Mouse (Mus musculus) T-helper 17 cell (primary cell): ENCODE measurements around the gene Zfp275.

ENCODE experiments used
- in situ Hi-C, 2 experiments: fragments of 300-600 bp; cut with MboI, MseI; formaldehyde crosslinking; loops; 1 replicate in 1 of 2; 2 replicates in 1 of 2; pipeline ENCODE4 v1.15.1; 2025; ENCODE audit warnings: high pct_unique_total_duplicates in 2 of 2

The Zfp275 gene

DNA sequence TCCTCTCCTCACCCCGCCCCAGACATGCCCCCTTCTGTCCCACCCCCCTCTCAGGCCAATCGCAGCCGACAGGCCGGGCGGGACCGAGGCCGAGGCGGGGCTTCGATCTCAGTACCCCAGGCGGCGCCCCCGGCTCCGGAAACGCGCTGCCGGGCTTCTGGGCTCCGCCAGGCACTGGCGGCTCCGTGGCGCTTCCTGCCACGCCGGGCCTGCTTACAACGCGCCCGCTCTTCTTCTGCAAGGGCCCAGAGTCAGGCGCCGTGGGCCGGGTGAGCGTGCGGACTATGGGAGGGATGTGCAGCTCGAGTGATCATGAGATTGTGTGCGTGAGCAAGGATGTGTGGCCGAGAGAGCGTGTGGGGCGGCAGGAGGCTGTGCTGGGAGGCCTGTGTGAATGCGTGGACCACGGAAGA, at the start of gene Zfp275:
Gene Zfp275, plus strand, starts transcription at position 139 of the 413 bp plus-strand sequence.
- in situ Hi-C loops, result no loop called here

DNA sequence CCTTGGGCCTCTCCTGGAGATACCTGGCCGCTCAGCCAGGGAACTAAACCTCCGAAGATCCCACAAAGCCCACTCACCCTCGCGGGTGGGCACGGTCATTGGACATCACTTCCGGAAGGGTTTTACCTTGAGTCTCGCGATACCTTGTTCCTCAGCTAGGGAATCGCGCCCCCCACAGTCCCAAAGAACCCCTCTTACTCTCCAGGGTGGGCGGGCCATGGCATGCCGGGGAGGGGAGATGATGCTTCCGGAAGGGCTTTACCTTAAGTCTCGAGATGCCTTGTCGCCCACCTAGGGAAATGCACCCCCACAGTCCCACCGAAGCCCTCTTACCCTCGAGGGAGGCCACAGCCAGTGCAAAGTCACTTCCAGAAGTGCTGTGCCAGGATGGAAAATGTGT, 49.5 kb upstream of the Zfp275 start, which contains the start of the genes Xlr5a and Xlr5c:
Gene Xlr5a, minus strand, starts transcription at position 101 of the 400 bp plus-strand sequence.
Gene Xlr5c, minus strand, starts transcription at position 101 of the 400 bp plus-strand sequence.
- in situ Hi-C loops, result loop anchor here (5.0 to 25.0 kb wide), 3 partner anchors 146 to 1552 kb away; partner anchors contain the start of genes DXBay18 (in 1 of the 2), Gm5936 (in 1 of the 2) and Xlr5b (in 1 of the 2)

DNA sequence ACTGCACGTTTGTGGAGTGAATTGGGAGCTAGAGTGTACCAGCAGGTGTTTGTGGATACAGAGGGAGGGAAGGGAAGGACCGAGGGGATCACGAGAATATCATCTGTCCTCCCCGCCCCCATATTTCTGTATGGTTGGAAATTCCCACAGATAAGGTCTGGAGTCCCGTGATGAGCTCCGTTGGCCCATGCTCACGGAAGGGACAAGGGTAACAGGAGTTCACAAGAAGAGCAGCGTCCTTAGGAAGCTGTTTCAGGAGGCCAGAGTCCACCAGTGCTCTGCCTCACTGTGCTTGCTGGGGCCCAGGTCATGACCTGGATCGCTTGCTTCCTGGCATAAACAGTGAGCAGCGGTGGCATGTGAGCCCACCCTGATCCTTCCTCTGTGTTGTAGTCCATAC, 46.7 kb upstream of the Zfp275 start:
- in situ Hi-C loops, result loop anchor here (5.0 to 25.0 kb wide), 3 partner anchors 168 to 1549 kb away; partner anchors contain the start of gene Gm5936 (in 1 of the 2)

DNA sequence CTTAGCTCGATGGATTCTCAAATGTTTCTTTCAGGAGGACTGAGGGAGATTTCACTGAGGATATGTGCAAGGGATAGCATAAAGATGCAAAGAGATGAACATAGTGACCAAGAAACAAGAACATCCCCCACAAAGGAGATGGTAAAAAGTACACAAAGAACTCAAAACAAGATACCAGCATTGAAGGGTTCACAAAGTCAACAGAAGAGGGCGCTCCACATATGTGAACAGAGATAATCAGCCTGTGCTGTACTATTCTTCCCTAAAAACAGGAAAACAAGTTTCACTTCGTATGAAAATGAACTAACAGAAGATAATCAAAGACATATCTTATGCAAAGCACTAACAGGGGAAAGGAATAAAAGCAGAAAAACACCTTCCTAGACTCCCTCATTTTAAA, 29.9 kb upstream of the Zfp275 start:
- in situ Hi-C loops, result no loop called here

DNA sequence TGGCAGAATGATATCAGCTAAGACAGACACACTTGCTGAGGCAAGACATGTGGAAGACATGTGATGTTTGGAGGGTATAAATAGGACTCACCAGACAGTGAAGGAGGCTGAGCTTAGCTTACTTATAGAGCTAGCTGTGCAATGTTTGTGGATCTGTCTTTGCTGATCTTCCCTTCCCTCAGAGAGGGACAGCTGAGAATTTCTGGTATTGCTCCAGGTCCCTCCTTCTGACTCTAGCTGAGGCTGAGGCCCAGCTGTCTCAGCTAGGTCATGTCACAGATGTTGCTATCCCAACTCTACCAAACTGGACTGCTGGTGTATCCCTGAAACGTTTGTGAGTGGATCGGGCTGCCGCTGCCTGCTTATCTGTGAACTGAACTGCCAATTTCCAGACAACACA, 21.4 kb upstream of the Zfp275 start:
- in situ Hi-C loops, result no loop called here

DNA sequence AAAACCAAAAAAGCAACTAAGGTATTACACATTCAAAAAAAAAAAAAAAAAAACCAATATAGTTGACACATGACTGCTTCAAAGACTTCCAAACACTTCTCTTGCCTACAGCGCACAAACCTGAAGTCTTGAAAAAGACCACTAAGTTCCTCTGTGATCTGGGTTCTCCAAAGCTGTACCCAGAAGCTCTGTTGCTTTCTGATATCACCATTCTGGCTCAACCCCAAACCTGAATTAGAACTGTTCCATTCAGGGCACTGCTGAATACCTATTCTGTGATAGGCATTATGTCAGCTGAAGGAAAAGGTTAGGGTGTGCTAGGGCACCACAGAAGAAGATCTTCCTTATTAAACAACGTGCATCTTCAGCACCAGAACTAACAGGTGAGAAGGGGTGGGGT, 15.2 kb upstream of the Zfp275 start:
- in situ Hi-C loops, result no loop called here

DNA sequence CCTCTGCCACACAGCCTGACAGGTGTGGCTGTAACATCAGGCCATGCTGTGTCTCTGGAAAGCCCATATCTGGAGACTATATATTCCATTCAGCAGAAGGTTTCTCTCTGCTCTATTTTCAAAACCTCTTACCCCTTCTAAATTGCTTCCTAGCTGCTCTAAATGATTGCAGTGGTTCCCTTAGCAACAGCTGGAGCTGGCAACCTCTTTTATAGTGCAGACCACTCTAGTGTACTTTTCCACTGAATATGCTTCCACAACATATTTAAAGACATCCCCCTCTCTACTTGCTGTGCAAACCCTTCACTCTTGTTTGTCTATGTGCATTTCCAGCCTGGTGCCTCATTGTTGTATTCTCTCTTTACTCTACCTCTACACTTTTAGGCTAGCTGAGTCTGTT, 8.9 kb upstream of the Zfp275 start:
- in situ Hi-C loops, result no loop called here

DNA sequence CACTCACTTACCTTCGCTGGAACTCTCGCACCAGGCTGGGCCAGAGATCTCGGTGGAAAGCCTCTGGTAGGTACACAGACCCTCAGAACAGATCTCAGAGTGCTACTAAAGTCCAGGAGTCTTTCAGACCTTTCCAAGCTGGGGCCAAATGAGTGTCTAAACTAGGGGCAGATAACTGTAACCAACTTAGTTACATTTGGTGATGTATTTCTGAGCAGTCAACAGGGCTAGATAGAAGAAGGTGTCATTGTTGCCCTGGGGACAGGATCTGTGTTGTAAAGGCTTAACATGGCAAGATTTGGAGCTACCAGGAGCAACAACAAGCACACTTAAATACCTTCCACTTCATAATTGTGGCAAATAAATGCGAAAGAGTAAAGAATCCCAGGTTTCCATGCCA, 5.7 kb upstream of the Zfp275 start, which contains the start of gene Gm45015:
Gene Gm45015, minus strand, starts transcription at position 101 of the 400 bp plus-strand sequence.
- in situ Hi-C loops, result no loop called here

DNA sequence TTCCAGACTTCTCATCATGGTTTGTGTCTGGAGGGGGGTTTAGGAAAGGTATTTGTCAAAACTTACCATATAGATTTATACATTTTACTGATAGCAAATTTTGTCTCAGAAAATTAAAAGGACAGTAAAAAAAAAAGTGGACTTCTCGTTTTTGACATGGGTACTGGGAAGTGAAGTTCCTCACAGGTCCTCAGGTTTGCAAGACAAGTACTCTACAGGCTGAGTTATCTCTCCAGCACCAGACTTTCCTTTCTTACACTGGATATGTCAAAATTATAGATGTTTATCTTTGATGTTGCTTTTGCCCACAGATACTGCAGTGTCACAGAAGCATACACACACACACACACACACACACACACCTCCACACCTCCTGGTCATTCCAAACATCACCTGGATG, 948 bp upstream of the Zfp275 start:
- in situ Hi-C loops, result no loop called here

DNA sequence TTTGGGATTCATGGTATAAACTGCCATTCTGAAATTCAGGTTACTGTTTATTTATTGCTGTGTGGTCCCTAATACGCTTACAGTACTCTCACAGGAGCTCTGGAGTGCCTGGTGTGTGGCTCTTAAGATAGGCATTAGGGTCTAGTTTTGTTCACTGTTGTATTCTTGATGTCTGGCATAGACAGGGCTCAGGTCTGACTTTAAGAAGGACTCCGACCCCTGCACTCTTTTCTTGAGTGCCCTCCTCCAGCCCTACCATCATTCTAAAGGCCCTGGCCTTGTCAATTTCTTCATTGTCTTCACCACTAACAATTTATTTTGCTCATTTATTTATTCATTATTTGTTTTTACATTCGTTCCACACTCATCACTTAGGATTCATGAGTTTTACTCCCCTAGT, 353 bp upstream of the Zfp275 start:
- in situ Hi-C loops, result no loop called here

DNA sequence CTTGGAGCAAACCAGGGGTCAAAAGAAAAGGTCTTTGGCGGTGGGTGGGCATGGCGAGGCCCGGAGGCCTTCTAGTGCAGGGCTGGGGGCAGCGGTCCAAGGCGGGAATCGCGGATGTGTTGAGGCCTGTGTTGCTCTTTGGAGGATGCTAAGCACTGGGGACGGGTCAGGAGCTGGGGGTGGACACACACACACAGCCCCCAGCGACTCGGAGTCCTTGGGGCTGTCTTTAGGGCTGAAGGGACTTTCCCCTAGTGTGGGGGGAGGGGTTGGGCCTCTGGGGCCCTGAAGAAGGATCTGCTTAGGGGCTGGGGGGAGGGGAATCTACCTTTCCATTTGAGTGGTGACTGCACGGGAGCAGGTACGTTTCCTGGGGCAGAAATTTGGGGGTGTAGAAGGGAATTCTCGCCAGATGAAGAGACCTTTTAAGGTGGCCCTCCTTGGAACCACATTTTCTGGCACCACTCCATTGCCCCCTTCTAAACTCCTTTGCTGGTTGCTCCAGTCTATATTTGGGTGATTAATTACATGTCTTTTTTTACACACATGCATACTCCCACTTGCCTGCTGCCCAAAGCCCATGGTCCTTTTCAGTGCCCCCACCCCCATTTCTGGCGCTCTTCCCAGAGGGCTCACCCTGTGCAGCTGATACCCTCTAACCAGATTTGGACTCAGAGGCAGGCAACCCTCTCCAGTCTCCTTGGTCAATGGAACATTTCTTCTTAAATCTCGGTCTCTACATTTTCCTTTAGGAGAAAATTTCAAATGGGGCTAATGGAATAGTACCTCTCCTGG, 717 bp downstream of the Zfp275 start:
- in situ Hi-C loops, result no loop called here

DNA sequence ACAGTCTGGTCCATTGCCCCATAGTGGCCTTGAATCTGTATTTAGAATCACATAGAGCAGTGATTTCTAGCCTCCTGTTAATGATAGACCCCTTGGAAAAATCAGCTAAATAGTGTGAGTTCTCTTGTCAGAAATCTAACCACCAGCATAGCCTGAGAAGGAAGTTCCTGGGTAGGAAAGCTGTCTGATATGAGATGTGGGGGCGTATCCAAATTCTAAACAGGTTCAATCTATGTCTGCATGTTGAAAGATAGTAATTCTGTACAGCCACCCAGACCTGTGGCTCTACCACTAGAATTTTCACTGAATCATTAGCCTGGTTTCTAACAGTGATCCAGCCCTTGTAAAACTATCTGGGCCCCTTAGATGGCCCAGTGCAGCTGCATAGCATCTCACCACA, 1.4 kb downstream of the Zfp275 start:
- in situ Hi-C loops, result no loop called here

DNA sequence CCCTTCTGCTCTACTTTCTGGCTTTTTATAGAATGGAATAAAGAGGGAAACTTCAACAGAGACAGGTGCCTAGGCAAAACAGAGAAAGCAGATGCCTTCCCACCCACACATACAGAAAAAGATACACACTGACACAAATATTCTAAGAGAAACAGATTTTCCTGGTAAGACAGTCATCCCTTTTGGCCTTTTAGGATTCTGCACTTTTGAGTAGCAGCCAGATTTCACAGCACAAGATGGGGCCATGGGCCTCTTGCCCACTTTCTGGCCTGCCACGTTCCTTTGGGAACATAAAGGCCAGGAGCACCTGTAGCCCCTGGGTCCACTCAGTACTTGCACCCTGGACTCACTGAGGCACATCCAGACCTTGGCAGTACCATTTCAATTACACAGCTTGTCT, 1.9 kb downstream of the Zfp275 start:
- in situ Hi-C loops, result no loop called here

DNA sequence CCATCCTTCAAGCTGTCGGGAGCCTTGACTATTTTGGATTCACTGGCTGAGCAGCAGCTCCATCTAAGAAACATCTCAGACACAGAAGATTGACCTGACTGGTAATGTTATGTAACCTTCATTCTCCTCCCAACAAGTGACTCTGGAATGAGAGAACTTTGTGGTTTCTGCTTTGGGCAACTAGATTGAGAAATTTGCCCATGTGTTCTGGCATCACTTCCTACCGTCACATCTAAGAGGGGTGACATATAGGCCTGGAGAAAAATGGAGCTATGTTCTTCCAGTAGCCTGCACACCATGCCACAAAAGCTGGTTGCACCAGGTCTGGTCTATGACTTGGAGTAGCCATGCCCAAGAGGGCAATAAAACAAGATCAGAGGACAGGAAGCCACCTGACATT, 13.7 kb downstream of the Zfp275 start:
- in situ Hi-C loops, result no loop called here

DNA sequence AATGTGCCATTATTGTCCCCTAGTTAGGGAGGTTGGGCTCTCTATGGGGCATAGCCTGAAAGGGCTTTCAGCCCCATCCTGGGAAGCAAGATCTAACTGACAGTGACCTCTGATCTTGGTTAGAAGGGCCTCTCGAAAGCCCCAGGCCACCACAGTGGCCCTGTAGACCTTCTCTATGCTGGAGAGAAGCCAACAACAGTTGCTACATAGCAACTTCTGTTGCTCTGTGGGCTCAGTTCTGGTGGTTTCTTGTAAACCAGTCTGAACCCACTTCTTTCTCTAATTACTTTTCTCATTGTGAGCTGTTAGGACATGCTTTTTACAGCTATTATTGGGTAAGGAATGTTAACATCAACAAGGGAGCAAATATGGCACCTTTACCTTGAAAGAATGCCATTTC, 14.3 kb downstream of the Zfp275 start:
- in situ Hi-C loops, result no loop called here

DNA sequence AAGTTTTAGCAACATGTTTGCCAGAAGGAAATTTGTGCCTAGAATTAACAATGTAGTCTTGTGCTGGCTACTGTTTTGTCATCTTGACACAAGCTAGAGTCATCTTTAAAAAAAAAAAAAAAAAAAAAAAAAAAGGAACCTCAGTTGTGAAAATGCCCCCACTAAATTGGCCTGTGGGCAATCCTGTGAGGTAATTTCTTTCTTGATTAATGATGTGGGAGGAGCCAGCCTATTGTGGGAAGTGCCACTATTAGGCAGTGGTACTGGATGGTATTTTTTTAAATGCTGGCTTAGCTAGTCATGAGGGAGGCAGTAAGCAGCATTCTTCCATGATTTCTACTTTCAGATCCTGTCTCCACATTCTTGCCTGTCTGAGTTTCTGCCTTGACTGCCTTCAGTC, 20.9 kb downstream of the Zfp275 start:
- in situ Hi-C loops, result no loop called here

DNA sequence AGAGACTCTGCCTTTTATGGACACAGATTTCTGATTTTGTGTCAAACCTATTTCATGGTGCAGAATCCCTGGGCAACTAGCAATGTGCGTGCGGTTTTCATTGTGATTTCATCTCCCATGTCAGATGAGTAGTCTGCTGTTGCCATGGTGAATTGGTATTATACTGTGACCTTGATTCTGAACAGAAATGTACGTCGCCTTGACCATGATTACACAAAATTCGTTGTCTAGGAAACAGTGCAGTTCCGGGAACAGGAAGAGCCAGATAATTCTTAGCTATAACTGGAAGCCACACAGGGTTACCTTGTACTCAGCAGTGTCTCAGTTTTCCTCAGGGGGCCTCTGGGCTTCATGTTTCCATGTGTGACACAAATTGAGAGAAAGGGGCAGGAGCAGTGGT, 42.0 kb downstream of the Zfp275 start:
- in situ Hi-C loops, result loop anchor here in 1 of 2 experiments (10.0 kb wide), 1 partner anchor 990 kb away; no protein-coding TSS in a partner anchor

DNA sequence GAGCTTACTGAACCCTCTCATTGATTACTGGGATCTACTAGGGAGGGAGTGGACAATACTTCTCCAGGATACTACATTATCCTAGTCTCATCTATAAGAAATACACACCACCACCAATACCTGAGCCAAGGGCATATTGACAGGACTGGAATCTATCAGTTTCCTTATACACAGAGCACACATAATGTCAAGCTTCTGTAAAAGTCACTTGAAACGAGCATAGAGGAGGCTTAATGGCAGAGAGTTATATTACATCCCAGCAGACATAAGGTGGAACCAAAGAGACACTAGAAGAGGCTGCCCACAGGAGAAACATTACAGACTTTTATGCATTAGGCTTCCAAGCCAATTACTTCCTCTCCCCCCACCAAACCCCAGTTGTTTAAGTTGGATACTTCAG, 42.5 kb downstream of the Zfp275 start:
- in situ Hi-C loops, result loop anchor here in 1 of 2 experiments (10.0 kb wide), 1 partner anchor 990 kb away; no protein-coding TSS in a partner anchor

DNA sequence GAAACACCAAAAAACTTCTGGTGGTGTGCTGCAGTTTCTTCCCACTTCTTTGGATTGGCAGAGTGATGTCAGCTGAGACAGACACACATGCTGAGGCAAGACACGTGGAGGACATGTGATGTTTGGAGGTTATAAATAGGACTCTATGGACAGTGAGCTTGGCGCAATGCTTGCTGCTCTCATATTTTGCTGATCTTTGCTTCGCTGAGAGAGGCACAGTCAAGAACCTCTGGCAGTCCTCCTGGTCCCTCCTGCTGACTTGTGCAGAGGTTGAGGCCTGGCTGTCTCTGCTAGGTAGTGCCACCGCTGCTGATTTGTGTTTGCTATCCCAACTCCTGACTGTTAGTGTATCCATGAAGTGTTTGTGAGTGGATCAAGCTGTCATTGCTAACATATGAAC, 49.1 kb downstream of the Zfp275 start:
- in situ Hi-C loops, result no loop called here

DNA sequence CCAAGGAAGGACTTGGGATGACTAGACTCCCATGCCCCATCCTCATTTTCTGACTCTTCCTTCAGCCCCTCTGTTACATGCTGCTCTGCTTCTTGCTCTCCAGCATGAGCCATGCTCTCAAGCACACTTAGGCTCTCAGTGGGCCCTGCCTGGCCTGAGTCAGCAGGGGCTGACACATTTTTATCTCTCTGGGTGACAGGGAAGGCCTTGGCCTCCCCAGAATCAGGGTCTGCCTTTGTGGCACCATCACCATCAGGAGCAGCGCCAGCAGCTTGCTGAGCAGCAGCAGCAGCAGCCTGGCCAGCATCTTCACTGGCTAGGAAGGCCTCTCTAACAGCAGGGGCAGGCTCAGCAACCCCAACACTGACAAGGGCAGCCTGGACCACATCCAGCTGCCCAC, 54.0 kb downstream of the Zfp275 start:
- in situ Hi-C loops, result loop anchor here (5.0 kb wide), 1 partner anchor 344 kb away; no protein-coding TSS in a partner anchor

DNA sequence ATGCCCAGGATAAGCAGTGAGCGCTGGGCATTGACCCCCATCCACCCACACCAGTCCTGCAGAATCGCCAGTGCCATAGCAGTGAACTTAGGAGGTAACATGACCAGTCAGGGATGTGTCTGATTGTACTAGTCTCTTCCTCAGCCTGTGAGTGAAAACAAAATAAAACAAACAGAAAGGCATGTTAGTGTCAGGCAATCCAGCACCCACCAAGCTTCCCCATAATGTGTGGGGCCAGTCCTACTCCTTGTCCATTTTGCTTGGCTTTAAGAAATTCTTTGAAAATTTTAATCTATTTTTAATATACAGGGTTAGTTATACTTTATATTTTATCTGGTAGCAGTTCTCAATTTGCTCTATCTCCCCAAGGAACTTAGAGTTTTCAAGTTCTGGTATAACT, 56.2 kb downstream of the Zfp275 start, which contains the start of gene Gm18336:
Gene Gm18336, minus strand, starts transcription at position 101 of the 400 bp plus-strand sequence.
- in situ Hi-C loops, result loop anchor here (5.0 kb wide), 1 partner anchor 346 kb away; no protein-coding TSS in a partner anchor

DNA sequence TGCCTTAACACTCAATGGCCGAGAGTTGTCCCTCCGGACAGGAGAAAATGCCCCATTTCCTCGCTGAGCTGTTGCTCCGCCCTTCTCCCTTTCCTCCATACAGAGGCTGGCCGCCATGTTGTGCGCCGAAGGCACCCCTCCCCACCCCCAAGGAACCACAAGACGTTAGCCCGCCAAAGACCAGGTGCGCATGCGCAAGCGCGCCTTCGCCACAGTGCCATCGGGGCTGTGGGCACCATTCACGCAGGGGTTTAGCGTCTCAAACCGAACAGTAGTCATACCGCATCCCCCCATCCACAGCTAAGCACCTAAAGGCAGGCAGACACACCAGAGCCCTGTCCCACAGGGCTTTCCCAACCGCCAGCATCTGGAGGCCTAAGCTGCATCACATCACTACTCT, 58.5 kb downstream of the Zfp275 start:
- in situ Hi-C loops, result no loop called here

DNA sequence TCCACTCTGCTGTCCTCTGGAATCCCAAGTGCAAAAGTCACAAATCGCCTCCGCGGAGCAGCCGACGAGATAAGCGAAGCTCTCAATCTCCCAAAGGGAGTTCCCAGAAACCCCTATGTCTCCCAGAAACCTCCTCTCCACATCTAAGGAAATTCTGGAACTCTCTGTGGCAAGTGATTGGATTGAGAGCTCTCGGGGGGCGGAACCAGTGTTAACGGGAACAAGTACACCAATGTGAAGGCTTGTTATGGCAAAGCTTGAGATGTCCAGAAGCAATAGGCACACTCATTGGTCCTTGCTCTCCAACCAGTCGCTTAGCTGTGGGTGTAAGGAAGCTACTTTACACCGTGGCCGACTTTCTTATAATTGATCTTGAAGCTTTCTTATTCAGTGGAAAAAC, 59.2 kb downstream of the Zfp275 start:
- in situ Hi-C loops, result no loop called here
